Mouse (Mus musculus): ENCODE data around the gene Tert.
A peak's percentile ranks its signal among the peaks of the same experiment; 100 is the strongest.

Gene Tert

DNA sequence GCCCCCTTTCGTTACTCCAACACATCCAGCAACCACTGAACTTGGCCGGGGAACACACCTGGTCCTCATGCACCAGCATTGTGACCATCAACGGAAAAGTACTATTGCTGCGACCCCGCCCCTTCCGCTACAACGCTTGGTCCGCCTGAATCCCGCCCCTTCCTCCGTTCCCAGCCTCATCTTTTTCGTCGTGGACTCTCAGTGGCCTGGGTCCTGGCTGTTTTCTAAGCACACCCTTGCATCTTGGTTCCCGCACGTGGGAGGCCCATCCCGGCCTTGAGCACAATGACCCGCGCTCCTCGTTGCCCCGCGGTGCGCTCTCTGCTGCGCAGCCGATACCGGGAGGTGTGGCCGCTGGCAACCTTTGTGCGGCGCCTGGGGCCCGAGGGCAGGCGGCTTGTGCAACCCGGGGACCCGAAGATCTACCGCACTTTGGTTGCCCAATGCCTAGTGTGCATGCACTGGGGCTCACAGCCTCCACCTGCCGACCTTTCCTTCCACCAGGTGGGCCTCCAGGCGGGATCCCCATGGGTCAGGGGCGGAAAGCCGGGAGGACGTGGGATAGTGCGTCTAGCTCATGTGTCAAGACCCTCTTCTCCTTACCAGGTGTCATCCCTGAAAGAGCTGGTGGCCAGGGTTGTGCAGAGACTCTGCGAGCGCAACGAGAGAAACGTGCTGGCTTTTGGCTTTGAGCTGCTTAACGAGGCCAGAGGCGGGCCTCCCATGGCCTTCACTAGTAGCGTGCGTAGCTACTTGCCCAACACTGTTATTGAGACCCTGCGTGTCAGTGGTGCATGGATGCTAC lies at the start of gene Tert:
TSS of gene Tert (plus strand) at position 167 of the 805 bp plus-strand sequence.
- peak; percentile 38 for DNase-seq

DNA sequence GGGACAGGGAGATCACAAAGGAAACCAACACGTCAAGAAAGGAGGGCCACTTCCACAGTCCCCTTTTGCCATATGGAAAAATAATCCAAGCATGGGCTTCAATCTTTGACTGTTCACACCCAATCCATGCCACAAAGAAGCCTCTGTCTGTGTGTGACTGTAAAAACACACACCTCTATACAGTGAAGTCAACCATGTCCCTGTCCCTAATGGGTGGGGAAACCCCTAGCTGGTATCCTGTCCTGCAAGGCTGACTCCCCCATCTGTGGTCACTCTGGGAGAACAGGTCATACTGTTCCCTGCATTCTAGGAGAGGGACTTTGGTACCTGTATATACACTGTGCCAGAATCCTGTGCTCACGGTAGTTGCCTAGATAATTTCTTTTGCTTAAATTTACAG lies 49.4 kb upstream of the Tert start:
- no peak for DNase-seq

DNA sequence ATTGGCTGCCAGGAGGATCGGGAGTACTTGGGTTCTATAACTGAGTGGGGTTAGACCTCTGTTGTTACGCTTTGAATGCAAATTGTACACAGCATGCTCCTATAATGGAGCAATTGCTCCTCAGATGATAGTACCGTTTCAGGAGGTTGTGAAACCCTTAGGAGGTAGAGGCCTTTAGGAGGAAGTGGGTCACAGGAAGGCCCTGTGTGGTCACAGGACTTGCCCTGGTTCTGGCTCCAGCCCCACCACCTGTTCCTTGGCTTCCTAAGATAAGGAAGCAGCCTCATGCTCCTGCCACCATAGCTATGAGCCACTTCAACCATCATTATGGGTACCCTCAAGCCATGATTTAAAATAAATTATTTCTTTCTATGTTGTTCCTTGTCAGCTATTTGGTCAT lies 35.2 kb upstream of the Tert start:
- no peak for DNase-seq

DNA sequence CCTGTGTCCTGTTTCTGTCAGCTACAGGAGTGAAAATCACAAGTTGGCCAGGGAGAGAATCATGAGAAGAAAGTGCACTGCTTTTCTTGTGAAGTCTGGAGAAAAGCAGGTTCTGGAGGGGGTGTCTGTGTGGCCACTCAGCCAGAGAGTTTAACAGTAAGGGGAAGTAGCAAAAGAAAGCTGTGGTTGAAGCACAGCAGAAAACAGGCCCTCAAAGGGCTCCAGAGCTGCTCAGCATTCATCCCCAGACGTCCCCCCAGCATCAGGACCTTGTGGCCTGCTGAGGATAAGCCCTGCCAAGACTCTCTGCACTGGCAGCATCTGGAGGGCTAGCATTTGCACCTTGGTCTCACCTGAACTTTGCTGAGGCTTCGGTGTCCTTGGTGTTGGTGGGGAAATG lies 34.2 kb upstream of the Tert start:
- DNase-seq = no peak

DNA sequence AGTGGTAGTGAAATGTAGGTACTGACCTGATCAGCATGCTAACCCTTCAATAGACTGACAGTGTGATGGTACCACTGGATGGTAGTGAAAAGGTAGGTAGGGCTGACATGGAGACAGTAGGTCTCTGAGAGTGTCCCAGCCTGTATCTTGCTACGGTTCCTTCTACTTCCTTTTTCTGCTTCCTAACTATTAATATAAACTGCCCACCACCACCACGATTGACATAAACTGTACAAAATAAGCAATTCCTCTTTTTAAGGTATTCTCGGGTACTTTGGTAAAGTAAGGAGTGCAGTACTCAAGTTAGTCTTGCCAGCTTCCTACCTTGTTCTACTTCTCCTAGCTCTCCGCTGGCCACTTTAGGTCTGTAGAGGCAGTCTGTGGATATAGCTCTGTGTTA lies 30.4 kb upstream of the Tert start:
- DNase-seq = no peak

DNA sequence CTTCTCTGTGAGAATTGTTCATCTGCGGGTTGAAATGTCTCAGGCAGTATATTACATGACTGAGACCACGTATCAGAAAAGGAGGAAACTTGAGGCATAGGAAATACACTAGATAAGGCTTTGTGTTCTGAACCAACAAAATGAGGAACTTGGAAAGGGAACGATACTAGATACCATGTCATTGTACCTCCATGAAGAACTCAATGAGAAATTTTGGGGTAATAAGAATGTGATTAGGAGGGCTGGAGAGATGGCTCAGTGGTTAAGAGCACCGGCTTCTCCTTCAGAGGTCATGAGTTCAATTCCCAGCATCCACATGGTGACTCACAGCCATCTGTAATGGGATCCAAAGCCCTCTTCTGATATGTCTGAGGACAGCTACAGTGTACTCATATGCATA lies 26.5 kb upstream of the Tert start:
- no peak for DNase-seq

DNA sequence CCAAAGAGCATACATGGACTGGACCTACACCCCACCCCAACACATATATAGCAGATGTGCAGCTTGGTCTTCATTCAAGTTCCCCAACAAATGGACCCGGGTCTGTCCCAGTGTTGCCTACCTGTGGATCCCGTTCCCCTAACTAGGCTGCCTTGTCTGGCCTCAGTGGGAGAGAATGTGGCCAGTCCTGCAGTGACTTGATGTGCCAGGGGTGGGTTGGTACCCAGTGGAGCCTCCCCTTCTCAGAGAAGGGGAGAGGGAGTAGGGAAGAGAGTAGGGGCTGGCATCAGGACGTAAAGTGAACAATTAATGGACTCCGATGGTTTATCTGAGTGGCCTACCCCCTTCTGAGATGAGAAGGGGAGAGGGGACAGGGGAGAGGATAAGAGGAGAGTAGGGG lies 23.7 kb upstream of the Tert start:
- DNase-seq = peak; percentile 33

DNA sequence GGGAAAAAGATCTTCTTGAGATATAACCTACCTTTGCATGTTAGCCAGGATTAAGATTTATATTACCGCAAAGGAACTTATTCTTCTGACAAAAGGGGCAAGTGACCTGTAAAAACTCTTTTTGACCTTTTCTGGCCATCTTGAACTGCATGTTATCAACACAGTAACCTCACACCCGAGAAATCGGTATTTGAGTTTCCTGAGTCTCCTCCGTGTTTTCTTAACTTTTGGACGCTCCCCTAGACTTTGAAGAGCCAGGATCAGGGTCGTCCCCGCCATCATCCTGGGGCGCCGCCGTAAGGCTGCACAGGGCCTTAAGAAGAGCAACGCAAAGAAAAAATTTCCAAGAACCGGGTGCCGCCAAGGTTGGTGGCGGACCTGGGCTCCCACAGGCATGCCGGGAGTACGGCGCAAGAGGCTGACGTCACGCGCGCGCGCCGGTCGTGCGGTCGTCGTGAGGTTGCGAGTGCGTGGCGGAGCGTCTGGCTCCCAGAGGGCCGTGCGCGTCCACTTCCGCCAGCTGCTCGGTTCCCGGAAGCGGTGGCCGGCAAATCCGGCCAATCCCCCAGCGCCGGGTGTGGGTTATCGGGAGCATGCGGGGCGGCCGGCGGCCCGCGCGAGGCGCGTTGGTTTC lies 23.1 kb upstream of the Tert start, which contains the start of gene Clptm1l:
TSS of gene Clptm1l (plus strand) at position 485 of the 634 bp plus-strand sequence.
- peak; percentile 97 for DNase-seq

DNA sequence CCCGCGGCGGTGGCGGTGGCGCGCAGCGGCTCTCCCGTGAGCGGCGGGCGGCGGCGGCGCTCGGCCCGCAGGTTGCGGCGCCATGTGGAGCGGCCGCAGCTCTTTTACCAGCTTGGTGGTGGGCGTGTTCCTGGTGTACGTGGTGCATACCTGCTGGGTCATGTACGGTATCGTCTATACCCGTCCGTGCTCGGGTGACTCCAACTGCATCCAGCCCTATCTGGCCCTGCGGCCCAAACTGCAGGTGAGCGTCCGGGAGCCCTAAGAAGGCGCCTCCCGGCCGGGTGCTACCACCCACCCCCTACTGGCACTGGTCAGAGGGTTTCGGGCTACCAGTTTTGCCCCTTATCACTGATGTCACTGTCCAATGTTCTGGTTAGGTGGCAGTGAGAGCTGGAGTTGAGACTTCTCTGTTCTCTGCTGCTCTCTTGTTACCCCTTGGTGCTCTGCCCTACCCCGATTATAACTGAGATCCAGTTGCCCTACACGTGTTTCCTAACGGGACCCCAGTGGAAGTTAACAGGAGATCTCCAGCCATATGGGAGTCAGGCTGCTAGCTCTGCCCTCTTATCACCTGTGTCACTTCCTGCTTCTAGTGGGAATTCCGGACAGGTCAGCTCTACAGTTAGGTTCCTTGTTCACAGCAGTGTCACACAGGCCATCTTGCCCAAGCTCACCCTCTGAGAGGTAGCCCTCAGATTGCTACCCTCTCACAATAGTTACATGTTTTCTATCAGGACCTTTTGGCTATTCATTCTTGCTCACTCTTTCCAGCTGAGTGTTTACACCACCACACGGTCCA lies 22.4 kb upstream of the Tert start:
- no peak for DNase-seq

DNA sequence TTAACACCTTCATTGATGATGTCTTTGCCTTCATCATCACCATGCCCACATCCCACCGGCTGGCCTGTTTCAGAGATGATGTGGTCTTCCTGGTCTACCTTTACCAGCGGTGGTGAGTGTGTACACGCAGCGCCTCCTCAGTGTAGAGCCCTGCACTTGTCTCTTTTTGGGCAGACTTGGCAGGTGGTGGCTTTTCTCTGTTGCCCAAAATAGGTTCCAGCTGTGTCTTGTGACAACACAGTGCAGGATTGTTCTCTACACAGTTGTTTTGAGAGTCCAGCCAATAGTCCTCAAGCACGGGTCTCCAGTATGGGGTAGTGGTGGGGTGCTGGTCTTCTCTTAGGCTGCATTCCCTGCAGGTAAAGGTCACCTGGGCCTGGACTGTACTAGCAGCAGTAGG lies 8.3 kb upstream of the Tert start:
- no peak for DNase-seq

DNA sequence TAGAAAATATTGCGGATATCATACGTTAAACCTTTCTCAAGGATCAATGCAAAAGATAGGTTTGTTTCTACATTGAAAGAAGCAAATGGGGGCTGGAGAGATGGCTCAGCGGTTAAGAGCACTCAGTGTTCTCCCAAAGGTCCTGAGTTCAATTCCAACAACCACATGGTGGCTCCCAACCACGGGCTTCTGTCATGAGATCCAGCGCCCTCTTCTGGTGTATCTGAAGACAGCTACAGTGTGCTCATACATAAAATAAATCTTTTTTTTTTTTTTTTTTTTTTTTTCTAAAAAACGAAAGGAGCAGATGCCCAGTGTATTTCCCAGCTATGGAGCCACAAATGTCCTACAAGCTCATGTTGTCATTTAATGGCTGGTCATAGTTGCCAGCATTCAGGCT lies 6.1 kb upstream of the Tert start:
- DNase-seq = no peak

DNA sequence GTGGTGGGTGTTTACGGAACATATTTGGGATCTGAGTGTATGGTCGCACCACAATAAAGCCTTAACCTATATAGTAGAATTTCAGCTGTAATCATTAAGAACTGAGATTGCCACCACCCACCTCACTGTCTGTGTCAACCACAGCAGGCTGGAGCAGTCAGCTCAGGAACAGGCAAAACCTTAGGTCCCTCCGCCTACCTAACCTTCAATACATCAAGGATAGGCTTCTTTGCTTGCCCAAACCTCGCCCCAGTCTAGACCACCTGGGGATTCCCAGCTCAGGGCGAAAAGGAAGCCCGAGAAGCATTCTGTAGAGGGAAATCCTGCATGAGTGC lies 334 bp upstream of the Tert start:
- DNase-seq = no peak

DNA sequence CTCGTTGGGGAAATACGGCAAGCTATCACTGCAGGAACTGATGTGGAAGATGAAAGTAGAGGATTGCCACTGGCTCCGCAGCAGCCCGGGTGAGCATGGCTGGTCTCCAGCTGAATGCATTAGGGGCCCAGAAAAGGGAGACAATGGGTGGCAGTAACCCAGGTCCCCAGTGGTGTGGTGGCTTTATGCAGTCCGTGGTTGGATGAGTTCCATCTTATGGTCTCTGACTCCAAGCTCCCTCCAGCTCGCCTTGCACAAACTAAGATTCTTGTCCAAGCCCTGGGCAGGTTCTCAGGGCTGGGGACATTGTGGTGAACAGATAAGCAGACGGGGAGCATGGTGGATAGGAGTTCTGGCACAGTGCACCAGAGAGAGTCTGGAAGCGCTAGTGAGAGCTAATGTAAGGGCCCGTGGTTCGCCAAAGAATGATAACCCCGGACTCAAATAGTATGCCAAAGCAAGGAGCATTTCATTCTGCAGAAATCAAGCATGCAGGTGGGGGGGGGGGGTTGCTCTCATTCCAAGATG lies 1.9 kb downstream of the Tert start:
- DNase-seq = no peak

DNA sequence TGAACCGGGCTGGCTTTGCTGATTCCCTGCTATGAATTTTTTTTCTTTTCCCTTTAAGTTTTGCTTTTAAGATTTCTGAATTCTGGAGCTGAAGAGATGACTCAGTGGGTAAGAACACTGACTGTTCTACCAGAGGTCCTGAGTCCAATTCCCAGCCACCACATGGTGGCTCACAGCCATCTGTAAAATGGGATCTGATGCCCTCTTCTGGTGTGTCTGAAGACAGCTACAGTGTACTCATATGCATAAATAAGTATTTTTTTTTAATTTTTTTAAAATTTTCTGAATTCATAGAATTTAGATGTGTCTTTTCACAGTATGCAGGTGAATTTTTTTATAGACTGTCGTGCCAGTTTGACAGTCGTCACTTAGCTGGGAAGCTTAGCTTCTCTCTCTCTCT lies 5.1 kb downstream of the Tert start:
- no peak for DNase-seq

DNA sequence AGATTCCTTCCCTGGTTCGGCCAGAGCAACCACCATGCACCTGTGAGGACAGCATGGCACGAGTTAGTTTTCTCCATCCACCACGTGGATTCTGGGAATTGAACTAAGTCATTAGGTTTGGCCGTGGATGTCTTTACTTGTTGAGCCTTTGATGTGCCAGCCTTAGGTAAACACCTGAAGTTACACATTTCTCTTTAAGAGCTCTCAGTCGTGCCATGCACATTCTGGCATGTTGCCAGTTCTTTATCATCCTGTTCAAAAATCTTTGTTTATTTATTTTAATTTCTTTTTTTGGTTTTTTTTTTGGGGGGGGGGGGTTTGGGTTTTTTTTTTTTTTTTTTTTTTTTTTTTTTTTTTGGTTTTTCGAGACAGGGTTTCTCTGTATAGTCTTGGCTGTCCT lies 11.1 kb downstream of the Tert start:
- DNase-seq = no peak

DNA sequence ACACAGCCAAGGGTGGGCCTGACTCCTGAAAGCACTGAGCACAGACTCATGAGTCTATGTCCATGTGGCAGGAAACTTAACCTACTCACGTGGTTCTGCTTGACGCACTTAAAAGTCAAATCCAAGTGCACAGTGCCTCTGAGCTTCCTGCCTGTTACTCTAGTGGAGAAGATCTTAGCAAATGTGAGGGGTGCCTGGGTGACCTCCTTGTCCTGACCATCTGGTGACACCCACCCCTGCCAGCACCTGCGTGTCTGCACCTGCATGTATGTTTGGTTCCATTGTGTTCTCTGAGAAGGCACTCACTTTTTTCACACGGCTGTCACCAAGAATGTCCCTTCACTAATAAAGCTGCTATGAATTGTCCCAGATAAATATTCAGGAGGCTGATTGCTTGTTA lies 14.6 kb downstream of the Tert start:
- no peak for DNase-seq

DNA sequence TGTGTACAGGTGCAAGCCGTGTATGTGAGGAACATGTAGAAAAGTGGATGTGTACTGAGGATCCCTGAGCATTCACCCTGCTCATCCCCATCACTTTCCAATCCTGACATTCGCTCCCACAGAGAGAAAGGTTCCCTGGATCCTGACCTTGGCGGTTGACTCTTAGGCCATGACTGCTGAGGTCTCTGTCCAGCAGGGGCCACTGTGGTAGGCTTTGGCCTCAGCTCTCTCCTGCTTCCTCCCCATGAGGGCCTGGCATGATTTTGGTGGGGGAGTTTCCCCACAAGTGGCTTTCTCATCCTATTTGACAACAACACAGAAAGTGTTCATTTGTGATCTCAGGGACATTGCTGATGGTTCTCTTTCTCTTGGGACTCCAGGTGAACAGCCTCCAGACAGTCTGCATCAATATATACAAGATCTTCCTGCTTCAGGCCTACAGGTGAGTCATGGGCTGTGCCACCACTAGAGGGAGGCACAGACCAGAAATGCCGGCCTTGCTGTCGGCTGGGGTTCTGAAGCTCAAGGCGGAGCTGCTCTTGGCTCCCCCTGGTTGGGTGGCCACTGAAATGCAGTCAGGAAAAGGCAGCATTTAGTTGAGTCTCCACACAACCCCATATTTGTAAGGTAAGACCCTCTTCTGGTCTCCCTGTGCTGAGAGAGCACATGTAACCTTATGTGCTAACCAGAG lies 19.8 kb downstream of the Tert start:
- peak; percentile 15 for DNase-seq

DNA sequence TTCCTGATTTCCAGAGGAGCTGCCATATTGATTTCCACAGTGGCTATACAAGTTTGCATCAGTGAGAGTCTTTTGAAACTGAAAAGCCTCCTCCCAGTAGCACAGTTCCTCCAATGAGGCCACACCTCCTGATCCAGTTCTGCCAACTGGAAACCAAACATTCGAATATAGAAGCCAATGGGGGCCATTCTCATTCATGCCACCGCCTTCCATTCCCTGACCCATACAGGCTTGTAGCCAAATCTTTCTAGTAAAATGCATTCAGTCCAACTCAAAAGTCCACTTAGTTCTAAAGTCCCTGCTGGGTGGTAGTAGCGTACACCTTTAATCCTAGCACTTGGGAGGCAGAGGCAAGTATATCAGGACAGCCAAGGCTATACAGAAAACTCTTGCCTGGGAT lies 26.6 kb downstream of the Tert start:
- DNase-seq = no peak

DNA sequence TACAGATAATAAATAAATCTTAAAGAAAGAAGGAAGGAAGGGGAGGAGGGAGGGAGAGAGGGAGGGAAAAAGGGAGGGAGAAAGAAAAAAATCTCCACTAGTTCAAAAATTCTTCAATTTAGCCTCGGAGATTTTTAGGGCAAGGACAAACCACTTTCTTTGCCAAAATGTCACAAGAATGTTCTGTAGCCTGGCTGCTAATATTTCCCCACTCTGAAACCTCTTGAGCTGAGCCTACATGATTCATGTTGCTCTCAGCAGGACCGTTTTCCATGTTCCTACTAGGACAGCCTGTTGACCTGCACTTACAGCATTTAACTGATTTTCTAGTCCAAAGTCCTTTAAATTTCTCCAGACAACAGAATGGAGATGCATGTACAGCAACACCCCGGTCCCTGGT lies 28.3 kb downstream of the Tert start:
- DNase-seq = no peak

DNA sequence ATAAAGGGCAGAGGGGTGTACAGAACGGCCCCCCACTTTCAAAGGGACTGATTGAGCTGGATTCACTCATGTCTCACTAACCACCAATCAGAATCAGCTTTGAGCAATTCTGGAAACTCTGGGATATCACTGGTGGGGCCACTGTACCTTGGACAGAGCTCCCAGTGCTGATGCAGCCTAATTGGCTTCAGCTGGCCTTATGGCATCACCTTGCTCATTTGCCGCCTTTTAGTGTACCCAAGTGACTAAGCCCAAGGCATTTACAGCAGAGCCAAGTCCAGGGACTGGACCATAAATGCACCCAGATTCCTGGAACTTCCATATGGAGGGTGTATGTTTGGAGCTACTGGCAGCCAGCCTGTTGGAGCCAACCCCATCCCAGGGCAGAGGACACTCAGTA lies 32.2 kb downstream of the Tert start:
- no peak for DNase-seq

DNA sequence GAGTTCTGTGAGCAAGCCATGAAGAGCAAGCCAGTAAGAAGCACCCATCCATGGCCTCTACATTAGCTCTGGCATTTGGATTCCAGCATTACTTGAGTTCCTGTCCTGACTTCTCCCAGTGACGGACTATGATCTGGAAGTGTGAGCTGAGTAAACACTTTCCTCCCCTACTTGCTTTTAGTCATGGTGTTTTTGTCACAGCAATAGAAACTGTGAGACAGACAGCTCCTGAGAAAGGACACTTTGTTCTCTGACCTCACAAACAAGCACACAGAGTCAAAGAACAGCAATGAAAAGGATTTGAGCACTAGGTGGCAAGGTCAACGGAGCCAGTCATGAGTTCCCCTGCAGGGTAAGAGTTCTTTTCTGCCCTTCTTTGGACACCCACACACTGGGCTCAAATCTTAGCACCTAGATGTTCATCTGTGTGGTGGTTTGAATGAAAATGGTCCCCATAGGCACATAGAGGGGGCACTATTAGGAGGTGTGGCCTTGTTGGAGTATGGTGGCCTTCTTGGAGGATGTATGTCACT lies 33.5 kb downstream of the Tert start:
- no peak for DNase-seq

DNA sequence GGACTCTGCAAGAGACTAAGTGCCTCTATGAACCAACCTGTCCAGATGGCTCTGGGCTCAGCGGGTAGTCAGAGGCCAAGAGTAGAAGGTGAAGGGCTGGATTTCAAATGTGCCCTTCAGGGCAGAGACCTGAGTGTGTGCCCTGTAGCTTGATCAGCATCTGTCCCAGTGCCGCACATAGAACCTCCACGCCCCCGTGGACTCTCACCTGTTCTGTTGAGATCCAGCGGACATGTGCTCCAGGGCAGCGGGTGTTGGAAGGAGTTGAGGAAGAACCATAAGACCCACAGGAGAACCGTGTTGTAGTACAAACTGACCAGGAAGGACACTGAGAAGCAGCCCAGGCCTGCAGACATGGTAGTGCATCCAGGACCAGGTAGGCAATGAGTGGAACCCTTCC lies 48.5 kb downstream of the Tert start:
- DNase-seq = no peak

DNA sequence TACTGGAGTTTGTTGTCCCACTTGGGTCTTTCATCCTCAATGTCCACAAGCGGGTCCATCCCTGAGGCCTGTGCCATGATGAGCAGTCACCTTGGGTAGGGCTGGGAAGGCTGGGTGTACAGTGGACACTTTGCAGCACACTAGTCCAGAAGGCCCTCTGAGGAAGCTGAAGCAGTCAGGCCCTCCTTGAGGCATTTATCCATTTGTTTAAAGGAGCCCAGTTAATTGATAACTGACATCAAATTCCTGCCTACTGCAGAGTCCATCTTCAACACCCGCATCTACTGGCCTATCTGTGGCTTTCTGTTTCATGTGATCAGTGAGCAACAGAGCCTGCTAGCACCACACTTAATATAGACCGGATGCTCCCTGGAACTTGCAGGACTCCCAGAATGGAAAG lies 51.1 kb downstream of the Tert start, which contains the start of gene Slc6a18:
TSS of gene Slc6a18 (minus strand) at position 171 of the 400 bp plus-strand sequence.
- DNase-seq = no peak

Measured in cerebellum, adult 11-12 months (tissue).